Mouse (Mus musculus) limb, embryonic 14.5 days (tissue): ENCODE data around the gene Gm20388. TPM values are rescaled to one million over a fixed set of nuclear protein-coding genes. Genes with fewer than 3 reads are reported as not detected.
A peak's percentile ranks its signal among the peaks of the same experiment; 100 is the strongest.

Experiments
- ATAC-seq: fragments of 200-750 bp; cut with Nextera tagmentation; 2 replicates; pipeline ENCODE4 v1.8.0; 2017; ENCODE audit warnings: low read depth, moderate number of reproducible peaks, moderate TSS enrichment; ENCODE audit not compliant: low FRiP score
- DNase-seq: peaks from one replicate; pipeline ENCODE4 v3.0.0-alpha.2; 2015; ENCODE audit warnings: low spot score
- H3K27ac ChIP-seq: fragments of 300-500 bp; sonication (generic); replicated peaks from 2 replicates; pipeline ENCODE4 v1.5.1; 2014; ENCODE audit warnings: low read depth, mild to moderate bottlenecking, low read length, moderate library complexity, mixed read lengths
- H3K27me3 ChIP-seq: fragments of 300-500 bp; sonication (generic); 2 replicates; pipeline ENCODE4 v1.6.1; 2014; ENCODE audit warnings: low read length, mixed read lengths; ENCODE audit not compliant: control insufficient read depth, insufficient read depth
- H3K36me3 ChIP-seq: fragments of 300-500 bp; sonication (generic); 2 replicates; pipeline ENCODE4 v1.6.1; 2014; ENCODE audit warnings: mild to moderate bottlenecking, low read length, moderate library complexity, mixed read lengths; ENCODE audit not compliant: control insufficient read depth, insufficient read depth
- H3K4me1 ChIP-seq: fragments of 300-500 bp; sonication (generic); 2 replicates; pipeline ENCODE4 v1.6.1; 2014; ENCODE audit warnings: antibody characterized with exemption, low read length, mixed read lengths; ENCODE audit not compliant: control insufficient read depth, insufficient read depth
- H3K4me2 ChIP-seq: fragments of 300-500 bp; sonication (generic); replicated peaks from 2 replicates; pipeline ENCODE4 v1.6.1; 2014; ENCODE audit warnings: low read depth, mild to moderate bottlenecking, low read length, moderate library complexity; ENCODE audit not compliant: severe bottlenecking
- H3K4me3 ChIP-seq: fragments of 300-500 bp; sonication (generic); replicated peaks from 2 replicates; pipeline ENCODE4 v1.5.1; 2014; ENCODE audit warnings: low read length
- H3K9ac ChIP-seq: fragments of 300-500 bp; sonication (generic); 2 replicates; pipeline ENCODE4 v1.6.1; 2014; ENCODE audit warnings: mild to moderate bottlenecking, low read depth, low read length, moderate library complexity; ENCODE audit not compliant: severe bottlenecking
- H3K9me3 ChIP-seq: fragments of 300-500 bp; sonication (generic); 2 replicates; pipeline ENCODE4 v1.6.1; 2016; ENCODE audit warnings: low read length; ENCODE audit not compliant: control insufficient read depth
- POLR2A ChIP-seq: fragments of 200-500 bp; IDR thresholded peaks from 2 replicates; pipeline ENCODE4 v1.8.0; 2012; ENCODE audit warnings: inconsistent platforms, mild to moderate bottlenecking, moderate library complexity, borderline replicate concordance; ENCODE audit not compliant: insufficient read depth, insufficient read length; ENCODE audit errors: extremely low read depth
- WGBS: fragments of 180-500 bp; shearing (Covaris S2); extraction: QIAGEN DNeasy Blood & Tissue Kit; methylation state at CpG from one replicate; pipeline ENCODE4 v1.1.7; 2014; 5-methylcytosine and 5-hydroxymethylcytosine counted together
- polyA plus RNA-seq, 2 experiments: library from polyadenylated mRNA; depleted of rRNA in 1 of 2; stranded (reverse) in 1 of 2; unstranded in 1 of 2; fragments of >200 nt; fragmentation: Nextera tagmentation in 1 of 2; extraction: Ambion mirVana in 1 of 2; gene quantifications; 2 replicates each; pipeline versions ENCODE4 v1.2.1 to v1.2.3; 2012 to 2014

Gm20388 gene
- polyA plus RNA-seq, 2 experiments: 1.9 to 49.9 TPM

- WGBS: 69% methylated on average over 11 of the region's 11 CpGs
- no peak overlapping the region for H3K4me2 ChIP-seq
- TF ChIP-seq POLR2A: no peak
- H3K4me1 ChIP-seq: no peaks in the 10 kb centered on the region
- H3K27me3 ChIP-seq: no peaks in the 10 kb centered on the region
- no peak for ATAC-seq
- H3K27ac ChIP-seq: no peak overlapping the region
- peaks cover 4% of the 10 kb centered on the region; the same call in 1 of the 2 replicates for H3K36me3 ChIP-seq
- H3K4me3 ChIP-seq: no peak overlapping the region
- no peak for DNase-seq
- H3K9ac ChIP-seq: no peak overlapping the region
- no peaks in the 10 kb centered on the region for H3K9me3 ChIP-seq
Observed at GRCm38 (mm10) chr8:121544936-121545335, 1634.3 kb downstream of the Gm20388 start.

- Histone ChIP-seq H3K4me1 (no peaks in the 10 kb centered on the region), H3K27ac (no peak overlapping the region), H3K4me2 (no peak overlapping the region), H3K9ac (no peak overlapping the region), H3K27me3 (no peaks in the 10 kb centered on the region), H3K36me3 (peaks cover 21% of the 10 kb centered on the region), H3K9me3 (no peaks in the 10 kb centered on the region), H3K4me3 (no peak overlapping the region)
- DNase-seq (peak; percentile 77), ATAC-seq (peak; percentile 60; the same call in 1 of the 2 replicates)
- WGBS: 6% methylated on average over 7 of the region's 7 CpGs
- no peak for TF ChIP-seq POLR2A
Observed at GRCm38 (mm10) chr8:121547132-121547531, 1636.5 kb downstream of the Gm20388 start.

- DNase-seq (no peak), ATAC-seq (no peak)
- no peak overlapping the region for H3K4me2 ChIP-seq
- no peaks in the 10 kb centered on the region for H3K27me3 ChIP-seq
- no peak overlapping the region for H3K4me3 ChIP-seq
- H3K4me1 ChIP-seq: no peaks in the 10 kb centered on the region
- WGBS: 89% methylated on average over 6 of the region's 6 CpGs
- H3K36me3 ChIP-seq: peaks cover 50% of the 10 kb centered on the region
- H3K9me3 ChIP-seq: no peaks in the 10 kb centered on the region
- H3K9ac ChIP-seq: no peak overlapping the region
- H3K27ac ChIP-seq: no peak overlapping the region
- no peak for TF ChIP-seq POLR2A
Observed at GRCm38 (mm10) chr8:121550056-121550455, 1639.4 kb downstream of the Gm20388 start.

GRCm38 (mm10) chr8:121551065-121551985 is 1640.7 kb downstream of the Gm20388 start:
- no peak for ATAC-seq
- DNase-seq: no peak
- no peak overlapping the region for H3K4me3 ChIP-seq
- peaks cover 59% of the 10 kb centered on the region for H3K36me3 ChIP-seq
- no peaks in the 10 kb centered on the region for H3K27me3 ChIP-seq
- no peaks in the 10 kb centered on the region for H3K4me1 ChIP-seq
- H3K9me3 ChIP-seq: no peaks in the 10 kb centered on the region
- no peak overlapping the region for H3K4me2 ChIP-seq
- H3K27ac ChIP-seq: no peak overlapping the region
- H3K9ac ChIP-seq: no peak overlapping the region
- 81% methylated on average over 24 of the region's 24 CpGs for WGBS
- no peak for TF ChIP-seq POLR2A

- H3K9me3 ChIP-seq: no peaks in the 10 kb centered on the region
- H3K9ac ChIP-seq: no peak overlapping the region
- no peaks in the 10 kb centered on the region for H3K27me3 ChIP-seq
- TF ChIP-seq POLR2A: no peak
- ATAC-seq: no peak
- no peak overlapping the region for H3K27ac ChIP-seq
- no peak for DNase-seq
- H3K4me1 ChIP-seq: no peaks in the 10 kb centered on the region
- 89% methylated on average over 9 of the region's 9 CpGs for WGBS
- H3K4me3 ChIP-seq: no peak overlapping the region
- no peak overlapping the region for H3K4me2 ChIP-seq
- H3K36me3 ChIP-seq: peaks cover 60% of the 10 kb centered on the region
Observed at GRCm38 (mm10) chr8:121552506-121552905, 1641.9 kb downstream of the Gm20388 start.
